Mouse (Mus musculus) lung, embryonic 15.5 days (tissue): Measurements from ENCODE around the gene Irgq. TPM values are rescaled to one million over a fixed set of nuclear protein-coding genes. Genes with fewer than 3 reads are reported as not detected.

Source experiments
- ATAC-seq: fragments of 200-750 bp; cut with Nextera tagmentation; 2 replicates; pipeline ENCODE4 v1.8.0; 2017; ENCODE audit warnings: moderate number of reproducible peaks, borderline replicate concordance; ENCODE audit not compliant: low FRiP score, low TSS enrichment; ENCODE audit errors: extremely low read depth
- H3K27ac ChIP-seq: fragments of 300-500 bp; sonication (generic); 2 replicates; pipeline ENCODE4 v1.5.1; 2015; ENCODE audit warnings: moderate library complexity, mild to moderate bottlenecking, inconsistent platforms
- H3K27me3 ChIP-seq: fragments of 300-500 bp; sonication (generic); 2 replicates; pipeline ENCODE4 v1.6.1; 2015; ENCODE audit warnings: inconsistent platforms
- H3K36me3 ChIP-seq: fragments of 300-500 bp; sonication (generic); 2 replicates; pipeline ENCODE4 v1.6.1; 2015; ENCODE audit warnings: inconsistent platforms
- H3K4me1 ChIP-seq: fragments of 300-500 bp; sonication (generic); 2 replicates; pipeline ENCODE4 v1.6.1; 2015; ENCODE audit warnings: inconsistent platforms
- H3K4me2 ChIP-seq: fragments of 300-500 bp; sonication (generic); 2 replicates; pipeline ENCODE4 v1.6.1; 2015; ENCODE audit warnings: inconsistent platforms, mild to moderate bottlenecking, moderate library complexity
- H3K4me3 ChIP-seq: fragments of 300-500 bp; sonication (generic); 2 replicates; pipeline ENCODE4 v1.5.1; 2015; ENCODE audit warnings: mild to moderate bottlenecking, inconsistent platforms
- H3K9ac ChIP-seq: fragments of 300-500 bp; sonication (generic); 2 replicates; pipeline ENCODE4 v1.6.1; 2015; ENCODE audit warnings: inconsistent platforms
- H3K9me3 ChIP-seq: fragments of 300-500 bp; sonication (generic); 2 replicates; pipeline ENCODE4 v1.6.1; 2016; ENCODE audit warnings: inconsistent platforms
- WGBS: fragments of 180-500 bp; shearing (Covaris S2); methylation state at CpG from one replicate; pipeline ENCODE4 v1.1.7; 2015; 5-methylcytosine and 5-hydroxymethylcytosine counted together
- polyA plus RNA-seq: library from polyadenylated mRNA; unstranded; fragments of >200 nt; fragmentation: Nextera tagmentation; extraction: Ambion mirVana; gene quantifications from 2 replicates; pipeline ENCODE4 v1.2.1, GENCODE M21; 2015

Irgq gene
- polyA plus RNA-seq, 1 experiment from 2014 or later = 7.8 TPM

- WGBS = 87% methylated on average over 10 of the region's 10 CpGs
- H3K36me3 ChIP-seq = peaks cover 5% of the 10 kb centered on the region; the same call in 1 of the 2 replicates
- H3K4me2 ChIP-seq = no peak overlapping the region
- no peaks in the 10 kb centered on the region for H3K9me3 ChIP-seq
- no peak overlapping the region for H3K27ac ChIP-seq
- no peaks in the 10 kb centered on the region for H3K27me3 ChIP-seq
- no peak for ATAC-seq
- no peak overlapping the region for H3K4me3 ChIP-seq
- no peak overlapping the region for H3K9ac ChIP-seq
- H3K4me1 ChIP-seq = no peaks in the 10 kb centered on the region
Observed at GRCm38 (mm10) chr7:24577811-24578210, 47.3 kb downstream of the Irgq start.

- Histone ChIP-seq H3K27me3 (peaks cover 30% of the 10 kb centered on the region), H3K4me1 (peaks cover 14% of the 10 kb centered on the region), H3K27ac (no peak overlapping the region), H3K9ac (no peak overlapping the region), H3K9me3 (no peaks in the 10 kb centered on the region), H3K4me3 (no peak overlapping the region), H3K36me3 (no peaks in the 10 kb centered on the region), H3K4me2 (no peak overlapping the region)
- WGBS = 93% methylated on average over 6 of the region's 6 CpGs
- ATAC-seq = no peak
Observed at GRCm38 (mm10) chr7:24584876-24585275, 54.4 kb downstream of the Irgq start.

GRCm38 (mm10) chr7:24585995-24586394, 55.5 kb downstream of the Irgq start:
- no peaks in the 10 kb centered on the region for H3K9me3 ChIP-seq
- ATAC-seq = 0 out of 2 replicates have a peak, but pooled peaks have one; percentile 37
- H3K36me3 ChIP-seq = no peaks in the 10 kb centered on the region
- no peak overlapping the region for H3K27ac ChIP-seq
- 42% methylated on average over 16 of the region's 16 CpGs for WGBS
- H3K4me2 ChIP-seq = no peak overlapping the region
- peaks cover 30% of the 10 kb centered on the region for H3K27me3 ChIP-seq
- H3K4me3 ChIP-seq = no peak overlapping the region
- H3K9ac ChIP-seq = no peak overlapping the region
- peaks cover 14% of the 10 kb centered on the region for H3K4me1 ChIP-seq

- peak overlapping the region; percentile 72 for H3K4me2 ChIP-seq
- H3K4me1 ChIP-seq = peaks cover 14% of the 10 kb centered on the region
- H3K36me3 ChIP-seq = no peaks in the 10 kb centered on the region
- peaks cover 30% of the 10 kb centered on the region for H3K27me3 ChIP-seq
- 4% methylated on average over 8 of the region's 8 CpGs for whole genome bisulfite sequencing
- ATAC-seq = peak; percentile 82
- peak overlapping the region; percentile 51 for H3K4me3 ChIP-seq
- H3K9me3 ChIP-seq = no peaks in the 10 kb centered on the region
- H3K9ac ChIP-seq = peak overlapping the region; percentile 55
- H3K27ac ChIP-seq = no peak overlapping the region
Observed at GRCm38 (mm10) chr7:24586828-24587227, 56.3 kb downstream of the Irgq start.

GRCm38 (mm10) chr7:24587330-24588105, 57.0 kb downstream of the Irgq start, which contains the start of the genes Ethe1 and Zfp575:
Ethe1 (plus strand) TSS chr7:24587543.
Zfp575 (minus strand) TSS chr7:24587641.
- no peaks in the 10 kb centered on the region for H3K9me3 ChIP-seq
- peaks cover 14% of the 10 kb centered on the region for H3K4me1 ChIP-seq
- peak within 1 kb of the TSS; percentile 72 for H3K4me2 ChIP-seq
- no peak within 1 kb of the TSS for H3K27ac ChIP-seq
- H3K36me3 ChIP-seq = no peaks in the 10 kb centered on the region
- 7% methylated on average over 30 of the region's 30 CpGs for WGBS
- peak within 1 kb of the TSS; percentile 55 for H3K9ac ChIP-seq
- H3K27me3 ChIP-seq = peaks cover 30% of the 10 kb centered on the region
- peak within 1 kb of the TSS; percentile 51 for H3K4me3 ChIP-seq
- peak; percentile 48 for ATAC-seq

Other genes starting within 250 kb of the Irgq start
- gene Zfp61, start 229.5 kb upstream of the Irgq start, polyA plus RNA-seq = 36.2 and 37.9 TPM in 2 replicates
- gene Zfp94, start 214.0 kb upstream of the Irgq start, polyA plus RNA-seq = 10.3 and 10.4 TPM in 2 replicates
- gene Tescl, start 196.8 kb upstream of the Irgq start, polyA plus RNA-seq = not detected in 2 replicates
- gene Lypd5, start 181.5 kb upstream of the Irgq start, polyA plus RNA-seq = not detected in 2 replicates
- gene Kcnn4, start 160.4 kb upstream of the Irgq start, polyA plus RNA-seq = 3.5 and 4.7 TPM in 2 replicates
- gene Smg9, start 131.1 kb upstream of the Irgq start, polyA plus RNA-seq = 22.5 and 23.9 TPM in 2 replicates
- gene Irgc1, start 78.4 kb upstream of the Irgq start, polyA plus RNA-seq = not detected in 2 replicates
- 17.5 and 18.6 TPM in 2 replicates for gene Plaur, start 68.2 kb upstream of the Irgq start, polyA plus RNA-seq
- gene Cadm4, start 48.7 kb upstream of the Irgq start, polyA plus RNA-seq = 2.8 and 3.5 TPM in 2 replicates
- gene Zfp428, start 23.7 kb upstream of the Irgq start, polyA plus RNA-seq = 42.7 and 47.2 TPM in 2 replicates
- gene AC161166.1, start 18.2 kb upstream of the Irgq start, polyA plus RNA-seq = 0.19 and 0.47 TPM in 2 replicates
- 0.39 and 0.54 TPM in 2 replicates for gene Pinlyp, start 15.4 kb downstream of the Irgq start, polyA plus RNA-seq
- gene Xrcc1, start 15.6 kb downstream of the Irgq start, polyA plus RNA-seq = 109 and 118 TPM in 2 replicates
- gene Ethe1, start 56.9 kb downstream of the Irgq start, polyA plus RNA-seq = 23.8 and 24.2 TPM in 2 replicates
- 2.8 and 3.0 TPM in 2 replicates for gene Zfp575, start 57.0 kb downstream of the Irgq start, polyA plus RNA-seq
- 0.15 and 0.21 TPM in 2 replicates for gene Phldb3, start 80.1 kb downstream of the Irgq start, polyA plus RNA-seq
- gene Lypd3, start 105.9 kb downstream of the Irgq start, polyA plus RNA-seq = 0.18 and 0.40 TPM in 2 replicates
- not detected in 2 replicates for gene Tex101, start 146.0 kb downstream of the Irgq start, polyA plus RNA-seq
- gene BC049730, start 178.6 kb downstream of the Irgq start, polyA plus RNA-seq = not detected in 2 replicates
- gene Gm4763, start 196.2 kb downstream of the Irgq start, polyA plus RNA-seq = not detected in 2 replicates
- gene Cd177, start 229.6 kb downstream of the Irgq start, polyA plus RNA-seq = 0.73 and 0.75 TPM in 2 replicates
- 0.15 TPM in 1 of 2 replicates, not detected in the other for gene Ceacam10, start 246.5 kb downstream of the Irgq start, polyA plus RNA-seq